Mouse (Mus musculus) heart, embryonic 16.5 days (tissue): ENCODE measurements at regions not wholly inside any gene's neighbourhood (a gene's known extent, or its start where the extent isn't known, plus 50 kb on each side); places are given as distances from the start of the nearest gene placed in this dataset.

ENCODE experiments used
- ATAC-seq: fragments of 200-750 bp; cut with Nextera tagmentation; replicated peaks from 2 replicates; pipeline ENCODE4 v1.8.0; 2017; ENCODE audit warnings: moderate number of reproducible peaks; ENCODE audit not compliant: insufficient read depth, low FRiP score; ENCODE audit errors: extremely low read depth
- H3K27ac ChIP-seq: fragments of 300-500 bp; sonication (generic); 2 replicates; pipeline ENCODE4 v1.5.1; 2014; ENCODE audit warnings: mild to moderate bottlenecking, low read length, control low read depth, moderate library complexity
- H3K27me3 ChIP-seq: fragments of 300-500 bp; sonication (generic); 2 replicates; pipeline ENCODE4 v1.6.1; 2014; ENCODE audit warnings: low read length, mixed read lengths; ENCODE audit not compliant: control insufficient read depth, insufficient read depth
- H3K36me3 ChIP-seq: fragments of 300-500 bp; sonication (generic); 2 replicates; pipeline ENCODE4 v1.6.1; 2014; ENCODE audit not compliant: control insufficient read depth, insufficient read depth
- H3K4me1 ChIP-seq: fragments of 300-500 bp; sonication (generic); 2 replicates; pipeline ENCODE4 v1.6.1; 2014; ENCODE audit warnings: low read length, mixed read lengths; ENCODE audit not compliant: control insufficient read depth, insufficient read depth
- H3K4me2 ChIP-seq: fragments of 300-500 bp; sonication (generic); 2 replicates; pipeline ENCODE4 v1.6.1; 2014; ENCODE audit warnings: low read depth, mild to moderate bottlenecking, control low read depth, low read length
- H3K4me3 ChIP-seq: fragments of 300-500 bp; sonication (generic); 2 replicates; pipeline ENCODE4 v1.5.1; 2014; ENCODE audit warnings: mild to moderate bottlenecking, control low read depth, low read length
- H3K9ac ChIP-seq: fragments of 300-500 bp; sonication (generic); 2 replicates; pipeline ENCODE4 v1.6.1; 2014; ENCODE audit warnings: low read length, control low read depth
- H3K9me3 ChIP-seq: fragments of 300-500 bp; sonication (generic); replicated peaks from 2 replicates; pipeline ENCODE4 v1.6.1; 2016; ENCODE audit warnings: low read length; ENCODE audit not compliant: control insufficient read depth
- WGBS: fragments of 180-500 bp; shearing (Covaris S2); extraction: QIAGEN DNeasy Blood & Tissue Kit; methylation state at CpG from one replicate; pipeline ENCODE4 v1.1.7; 2014; 5-methylcytosine and 5-hydroxymethylcytosine counted together

GRCm38 (mm10) chr1:187536263-187536662 is 72.3 kb upstream of the Esrrg start:
- no peak overlapping the region for H3K9ac ChIP-seq
- no peaks in the 10 kb centered on the region for H3K36me3 ChIP-seq
- WGBS = 73% methylated on average over 5 of the region's 5 CpGs
- H3K4me3 ChIP-seq = no peak overlapping the region
- H3K9me3 ChIP-seq = no peaks in the 10 kb centered on the region
- no peaks in the 10 kb centered on the region for H3K27me3 ChIP-seq
- H3K4me1 ChIP-seq = no peaks in the 10 kb centered on the region
- H3K4me2 ChIP-seq = no peak overlapping the region
- ATAC-seq = no peak
- no peak overlapping the region for H3K27ac ChIP-seq

GRCm38 (mm10) chr1:187556718-187557117 is 51.9 kb upstream of the Esrrg start:
- no peak for ATAC-seq
- Histone ChIP-seq H3K4me3 (no peak overlapping the region), H3K9ac (no peak overlapping the region), H3K36me3 (no peaks in the 10 kb centered on the region), H3K4me1 (no peaks in the 10 kb centered on the region), H3K27ac (no peak overlapping the region), H3K4me2 (no peak overlapping the region), H3K9me3 (no peaks in the 10 kb centered on the region), H3K27me3 (no peaks in the 10 kb centered on the region)
- 96% methylated on average over 3 of the region's 3 CpGs for WGBS
